Mouse (Mus musculus): ENCODE measurements around the gene Tmem251.

- TF ChIP-seq MAFK (IDR thresholded peaks at IDR 0.05; ENCODE audit: insufficient read depth, low read depth, low read length), result no peak
- TF ChIP-seq HCFC1 (IDR thresholded peaks at IDR 0.05; ENCODE audit: borderline replicate concordance, insufficient read depth, low read length), result no peak
- no peak for TF ChIP-seq CHD2 (IDR thresholded peaks at IDR 0.05; ENCODE audit: low read depth, low read length)
- TF ChIP-seq ZNF384 (IDR thresholded peaks at IDR 0.05; ENCODE audit: low read depth, low read length), result no peak
Measured at GRCm38 (mm10) chr12:102708220-102708619, 35.3 kb upstream of the Tmem251 start.
